Mouse (Mus musculus) testis, postnatal 10 days (tissue): ENCODE measurements around the gene Shisa9.
"Not testable (repeated sequence)": the region's sequence is repeated elsewhere in the genome, so short reads cannot be mapped to it uniquely, and the experiment has no call there.

Experiments used
- DNase-seq: peaks from one replicate; pipeline ENCODE4 v3.0.0; 2021; ENCODE audit warnings: low spot score

The Shisa9 gene

DNA sequence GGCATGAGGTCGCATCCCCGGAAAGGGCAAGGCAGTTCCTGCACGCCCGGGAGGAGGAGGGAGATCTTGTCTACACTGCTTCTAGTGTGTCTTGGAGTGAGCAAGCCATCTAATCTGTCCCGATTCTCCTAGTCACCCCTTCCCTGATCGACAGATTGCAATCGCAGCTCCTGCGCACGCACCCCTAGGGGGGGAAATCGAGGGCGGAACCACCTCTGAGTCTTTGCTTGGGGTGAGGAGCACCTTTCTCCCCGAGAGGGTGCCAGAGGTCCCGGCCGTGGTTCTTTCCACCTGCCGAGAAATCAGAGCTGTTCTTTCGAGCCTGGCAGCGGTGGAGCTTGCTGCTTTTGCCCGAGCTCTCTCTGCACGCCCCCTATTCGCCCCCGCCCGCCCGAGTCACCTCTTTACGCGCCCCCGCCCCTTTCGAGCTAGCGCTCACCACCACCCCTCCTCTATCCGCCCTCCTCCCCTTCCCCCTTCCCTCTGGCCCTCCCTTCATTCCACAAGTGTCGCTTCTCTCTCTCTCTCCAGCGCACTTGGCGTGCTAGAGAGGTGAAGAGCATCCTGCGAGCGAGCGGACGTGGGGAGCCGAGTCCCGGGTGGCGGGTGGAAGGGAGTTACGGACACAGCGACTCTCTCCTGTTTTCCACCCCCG lies at the start of gene Shisa9:
Gene Shisa9, plus strand, starts transcription at position 498 of the 655 bp plus-strand sequence.
- peak; percentile 51 for DNase-seq

GRCm38 (mm10) chr16:11940477-11940876 lies 43.4 kb upstream of the Shisa9 start:
- DNase-seq = peak; percentile 75

GRCm38 (mm10) chr16:11960691-11961090 lies 23.2 kb upstream of the Shisa9 start:
- DNase-seq = no peak

DNA sequence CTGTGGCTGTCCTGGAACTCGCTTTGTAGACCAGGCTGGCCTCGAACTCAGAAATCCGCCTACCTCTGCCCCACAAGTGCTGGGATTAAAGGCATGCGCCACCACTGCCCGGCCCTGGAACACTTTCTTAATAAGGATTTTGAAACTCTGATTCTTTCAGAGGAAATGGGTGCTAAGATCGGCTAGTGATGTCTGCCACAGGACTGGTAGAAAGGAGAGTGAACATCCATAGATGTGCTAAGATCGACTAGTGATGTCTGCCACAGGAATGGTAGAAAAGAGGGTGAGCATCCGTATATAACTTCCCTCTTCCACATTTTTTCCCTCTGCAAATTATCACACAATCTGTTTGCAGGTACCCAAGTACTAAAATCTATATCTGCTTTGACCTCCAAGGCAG lies 17.9 kb upstream of the Shisa9 start:
- DNase-seq = no peak

DNA sequence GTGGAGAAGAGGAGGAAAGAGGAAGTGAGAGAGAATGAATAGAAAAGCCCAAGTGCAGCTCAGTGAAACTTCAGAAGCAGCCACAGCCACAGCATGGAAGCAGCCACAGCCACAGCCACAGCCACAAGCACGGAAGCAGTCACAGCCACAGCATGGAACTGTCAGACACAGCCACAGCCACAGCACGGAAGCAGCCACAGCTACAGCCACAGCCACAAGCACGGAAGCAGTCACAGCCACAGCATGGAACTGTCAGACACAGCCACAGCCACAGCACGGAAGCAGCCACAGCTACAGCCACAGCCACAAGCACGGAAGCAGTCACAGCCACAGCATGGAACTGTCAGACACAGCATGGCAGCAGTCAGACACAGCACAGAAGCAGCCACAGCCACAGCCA lies 17.1 kb upstream of the Shisa9 start:
- DNase-seq = not testable (repeated sequence)

DNA sequence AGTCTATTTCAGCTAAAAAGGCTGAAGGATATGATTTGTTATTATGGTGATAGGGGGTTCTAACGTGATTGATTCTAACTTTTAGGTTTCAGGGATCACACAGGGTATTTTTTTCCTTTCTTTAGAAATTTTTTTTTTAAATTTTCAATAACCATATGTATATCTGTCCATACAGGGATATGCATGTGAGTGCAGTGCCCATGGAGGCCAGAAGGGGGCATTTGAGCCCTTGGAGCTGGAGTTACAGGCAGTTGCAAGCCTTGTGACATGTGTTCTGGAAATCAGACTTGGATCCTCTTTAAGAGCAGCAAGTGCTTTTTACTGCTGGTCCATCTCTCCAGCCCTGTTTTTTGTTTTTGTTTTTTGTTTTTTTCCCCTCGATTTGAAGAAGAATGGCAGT lies 16.3 kb upstream of the Shisa9 start:
- no peak for DNase-seq

DNA sequence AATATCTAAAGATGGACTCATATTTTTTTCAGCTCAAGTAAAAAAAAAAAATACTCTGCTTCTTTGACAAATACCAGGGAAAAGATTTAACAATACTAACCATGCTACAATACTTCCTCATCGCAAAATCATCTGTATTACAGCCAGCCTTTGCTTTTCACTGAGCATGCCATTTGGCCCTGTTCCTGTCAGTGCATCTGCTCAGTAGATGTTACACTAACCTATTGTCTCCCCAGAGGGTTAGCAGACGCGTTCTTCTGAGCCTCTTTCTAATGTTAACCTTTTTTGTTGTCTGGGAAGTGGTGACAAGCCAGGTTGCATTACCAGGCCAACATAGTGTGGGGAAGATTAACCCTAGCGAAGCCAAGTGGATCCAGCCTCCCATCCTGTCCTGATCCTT lies 10.2 kb upstream of the Shisa9 start:
- DNase-seq = no peak

DNA sequence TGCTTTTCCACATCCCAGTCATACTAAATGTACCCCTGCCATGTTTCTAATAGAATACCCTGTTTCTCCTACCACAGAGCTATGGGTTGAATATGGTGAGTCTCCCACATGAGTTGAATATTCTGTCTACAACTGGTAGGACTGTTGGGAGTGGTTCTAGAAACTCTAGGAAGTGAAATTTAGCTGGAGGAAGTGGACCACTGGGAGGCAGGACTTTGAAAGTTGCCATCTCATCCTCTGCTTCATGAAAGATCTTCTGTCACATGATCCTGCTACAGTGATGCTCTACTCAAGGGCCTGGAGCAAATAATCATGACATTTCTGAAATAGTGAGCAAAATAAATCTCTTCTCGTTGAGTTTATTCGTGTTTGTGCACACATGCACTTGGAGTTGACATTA lies 7.2 kb upstream of the Shisa9 start:
- DNase-seq = no peak

DNA sequence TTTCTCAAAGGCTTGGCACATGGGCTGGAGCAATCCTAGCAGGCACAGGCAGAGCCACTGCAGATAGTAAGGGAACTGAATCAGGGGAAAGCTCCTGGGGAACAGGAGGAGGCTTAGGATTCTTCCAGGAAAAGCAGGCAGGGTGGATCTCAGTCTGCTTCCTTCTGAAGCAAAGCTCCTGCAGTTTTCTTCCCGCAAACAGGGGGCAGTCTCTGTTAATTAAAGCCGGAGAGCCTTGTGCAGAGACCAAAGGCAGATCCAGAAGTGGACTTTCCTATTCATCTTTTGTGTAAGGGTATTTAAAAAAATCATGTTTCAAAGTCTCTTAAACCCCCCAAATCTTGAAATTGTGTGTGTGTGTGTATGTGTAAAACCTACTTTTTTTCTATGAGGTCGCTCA lies 3.1 kb upstream of the Shisa9 start:
- peak; percentile 61 for DNase-seq

DNA sequence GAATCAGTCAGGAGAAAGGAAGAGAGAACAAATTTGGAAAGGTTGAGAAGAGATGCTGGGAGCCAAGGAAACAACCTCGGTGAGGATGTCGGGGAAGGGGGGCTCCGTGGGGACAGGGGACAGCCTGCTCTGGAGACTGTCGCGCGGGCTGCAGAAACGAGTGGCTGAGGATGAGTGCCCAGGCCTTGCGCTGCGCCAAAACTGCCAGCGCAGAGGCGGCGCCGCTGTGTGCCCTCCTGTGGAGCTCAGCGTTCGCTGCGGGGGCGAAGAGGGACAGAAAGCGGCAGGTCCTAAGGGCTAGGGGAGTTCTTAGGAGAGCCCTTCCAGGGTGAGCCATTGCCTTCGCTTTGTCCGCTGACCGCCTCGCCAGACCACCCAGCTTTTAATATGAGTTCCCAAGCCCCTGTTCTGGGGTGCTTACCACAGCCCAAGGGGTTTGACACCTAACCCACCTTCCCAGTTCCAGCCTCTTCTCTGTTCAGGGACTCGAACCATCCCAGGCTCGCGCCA lies 752 bp upstream of the Shisa9 start:
- peak; percentile 42 for DNase-seq

DNA sequence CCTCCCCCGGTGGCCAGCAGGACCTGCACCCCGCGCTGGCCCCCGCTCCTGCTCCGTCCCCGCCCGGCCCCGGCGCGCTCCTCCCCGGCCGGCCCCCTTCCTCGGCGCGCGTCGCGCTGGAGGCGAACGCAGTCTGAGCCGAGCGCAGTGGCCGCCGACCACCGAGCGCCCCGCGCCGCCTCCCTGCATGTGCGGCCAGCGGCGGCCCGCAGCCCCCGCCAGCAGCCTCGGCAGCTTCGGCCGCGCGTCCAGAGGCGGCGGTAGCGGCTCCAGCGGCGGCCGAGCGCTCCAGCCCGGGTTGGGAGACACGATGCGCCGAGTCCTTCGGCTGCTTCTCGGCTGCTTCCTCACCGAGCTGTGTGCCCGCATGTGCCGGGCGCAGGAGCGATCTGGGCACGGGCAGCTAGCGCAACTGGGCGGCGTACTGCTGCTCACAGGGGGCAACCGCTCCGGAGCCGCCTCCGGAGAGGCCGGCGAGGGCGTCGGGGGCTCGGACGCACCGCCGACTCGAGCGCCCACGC lies 418 bp downstream of the Shisa9 start:
- peak; percentile 54 for DNase-seq

DNA sequence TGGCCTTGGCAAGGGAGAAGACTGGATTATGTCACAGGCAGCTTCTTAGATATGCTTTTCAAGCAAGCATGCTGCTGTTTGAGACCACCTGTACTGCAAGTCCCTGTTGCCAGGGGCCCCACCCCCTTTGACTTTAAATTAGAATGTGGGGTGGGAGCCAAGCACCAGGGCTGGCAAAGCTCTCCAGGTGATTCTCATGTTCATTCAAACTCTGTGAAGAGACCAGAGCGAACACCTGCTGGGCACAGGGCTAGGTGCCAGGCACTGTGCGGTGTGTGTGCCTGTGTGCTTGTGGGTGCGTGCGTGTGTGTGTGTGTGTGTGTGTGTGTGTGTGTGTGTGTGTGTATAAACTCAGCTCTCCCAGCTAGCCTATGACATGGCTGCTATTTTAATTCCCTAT lies 3.1 kb downstream of the Shisa9 start:
- DNase-seq = no peak

DNA sequence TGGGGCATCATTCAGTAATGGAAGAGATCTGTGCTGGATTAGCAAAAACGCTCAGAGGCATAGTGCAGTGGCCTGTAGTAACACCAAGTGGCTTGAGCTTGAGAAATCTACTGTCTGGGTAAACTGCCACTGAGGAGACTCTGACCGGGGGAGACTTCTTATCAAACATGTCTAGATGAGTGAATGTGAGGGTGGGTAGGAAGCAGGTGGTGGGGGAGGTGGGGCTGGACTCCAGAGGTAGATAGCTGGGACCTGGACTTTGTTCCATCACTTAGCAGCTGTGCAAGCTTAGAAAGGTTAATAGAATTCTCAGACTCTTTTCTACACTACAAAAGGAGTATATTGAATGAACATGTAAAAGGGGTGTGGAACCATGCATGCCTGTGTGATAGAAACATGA lies 21.3 kb downstream of the Shisa9 start:
- DNase-seq = no peak

- DNase-seq = no peak
Observed at GRCm38 (mm10) chr16:12010136-12010535, 26.2 kb downstream of the Shisa9 start.

GRCm38 (mm10) chr16:12012747-12013146 lies 28.8 kb downstream of the Shisa9 start:
- no peak for DNase-seq

GRCm38 (mm10) chr16:12014523-12014922 lies 30.6 kb downstream of the Shisa9 start:
- no peak for DNase-seq

GRCm38 (mm10) chr16:12017921-12018618 lies 34.2 kb downstream of the Shisa9 start:
- DNase-seq = no peak

GRCm38 (mm10) chr16:12020103-12020755 lies 36.3 kb downstream of the Shisa9 start:
- DNase-seq = no peak

DNA sequence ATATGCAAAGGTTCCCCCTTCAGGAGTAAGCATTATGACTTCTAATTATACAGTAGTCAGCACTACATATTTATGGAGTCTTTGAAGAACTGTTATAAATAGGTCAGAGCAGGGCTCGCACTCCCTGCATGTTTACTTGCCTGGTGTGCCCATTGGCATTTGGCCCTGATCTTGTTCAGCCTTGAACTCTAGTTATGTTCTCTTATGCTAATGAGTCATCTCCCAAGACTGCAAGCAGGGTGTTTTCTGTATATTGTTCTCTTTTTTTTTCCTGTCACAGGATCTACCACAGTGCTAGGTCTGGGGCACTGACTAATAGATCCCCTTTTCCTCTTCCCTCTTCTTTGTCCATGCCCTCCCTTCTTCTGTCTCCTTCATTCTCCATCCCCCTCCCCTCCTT lies 48.5 kb downstream of the Shisa9 start:
- DNase-seq = no peak

GRCm38 (mm10) chr16:12034868-12035267 lies 51.0 kb downstream of the Shisa9 start:
- DNase-seq = no peak

- DNase-seq = no peak
Observed at GRCm38 (mm10) chr16:12035626-12036025, 51.7 kb downstream of the Shisa9 start.

DNA sequence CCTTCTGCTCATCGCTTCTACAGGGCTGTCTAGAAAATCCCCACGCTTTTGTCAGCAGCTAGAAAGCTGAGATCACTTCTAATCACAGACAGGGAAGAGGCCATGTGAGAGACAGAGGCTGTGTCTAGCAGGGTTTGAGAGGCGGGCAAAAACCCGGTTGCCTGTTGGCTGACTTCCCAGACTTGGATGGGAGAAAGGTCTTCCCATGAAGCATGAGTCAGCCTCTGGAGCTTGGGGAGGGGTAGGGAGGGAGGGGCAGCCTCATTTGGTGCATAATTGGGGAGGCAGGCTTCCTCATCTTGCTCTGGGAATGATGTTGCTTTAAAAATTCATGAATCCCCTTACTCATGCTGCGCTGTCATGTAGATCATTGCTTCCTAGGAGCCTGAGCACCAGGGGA lies 57.0 kb downstream of the Shisa9 start:
- no peak for DNase-seq

- DNase-seq = no peak
Observed at GRCm38 (mm10) chr16:12052051-12052450, 68.1 kb downstream of the Shisa9 start.
